Mouse (Mus musculus): ENCODE results near the gene Kcnk6. TPM values are rescaled to one million over a fixed set of nuclear protein-coding genes. Genes with fewer than 3 reads are reported as not detected.

Gene Kcnk6
- 1.3 and 1.6 TPM in 2 replicates for polyA plus RNA-seq (2012; ENCODE audit: insufficient read depth, insufficient read length, missing spikeins)

- peak within 1 kb of the TSS; percentile 74 for H3K27ac ChIP-seq (replicated peaks; ENCODE audit: low read depth, low read length)
- peak within 1 kb of the TSS; percentile 76 for H3K4me3 ChIP-seq (ENCODE audit: insufficient read depth, low read depth, low read length)
- H3K4me1 ChIP-seq (ENCODE audit: control insufficient read depth, insufficient read depth, insufficient read length, low read length): no peaks in the 10 kb centered on the region
Measured at GRCm38 (mm10) chr7:29232247-29233013, at the start of gene Kcnk6. Kcnk6 (minus strand) TSS chr7:29232515.

- peak within 1 kb of the TSS; percentile 66 for H3K4me3 ChIP-seq (ENCODE audit: insufficient read depth, low read depth, low read length)
- H3K27ac ChIP-seq (replicated peaks; ENCODE audit: low read depth, low read length): no peak within 1 kb of the TSS
- H3K4me1 ChIP-seq (ENCODE audit: control insufficient read depth, insufficient read depth, insufficient read length, low read length): no peaks in the 10 kb centered on the region
Measured at GRCm38 (mm10) chr7:29281201-29282073, 49.1 kb upstream of the Kcnk6 start, which contains the start of gene Spint2. Spint2 (minus strand) TSS chr7:29281912.

- peak overlapping the region; percentile 66 for H3K4me3 ChIP-seq (ENCODE audit: insufficient read depth, low read depth, low read length)
- H3K4me1 ChIP-seq (ENCODE audit: control insufficient read depth, insufficient read depth, insufficient read length, low read length): no peaks in the 10 kb centered on the region
- H3K27ac ChIP-seq (replicated peaks; ENCODE audit: low read depth, low read length): no peak overlapping the region
Measured at GRCm38 (mm10) chr7:29280801-29281200, 48.5 kb upstream of the Kcnk6 start.

GRCm38 (mm10) chr7:29279924-29280323 lies 47.6 kb upstream of the Kcnk6 start:
- no peak overlapping the region for H3K4me3 ChIP-seq (ENCODE audit: insufficient read depth, low read depth, low read length)
- H3K27ac ChIP-seq (replicated peaks; ENCODE audit: low read depth, low read length): 0 out of 2 replicates have a peak overlapping the region, but pooled peaks have one; percentile 8
- H3K4me1 ChIP-seq (ENCODE audit: control insufficient read depth, insufficient read depth, insufficient read length, low read length): no peaks in the 10 kb centered on the region

DNA sequence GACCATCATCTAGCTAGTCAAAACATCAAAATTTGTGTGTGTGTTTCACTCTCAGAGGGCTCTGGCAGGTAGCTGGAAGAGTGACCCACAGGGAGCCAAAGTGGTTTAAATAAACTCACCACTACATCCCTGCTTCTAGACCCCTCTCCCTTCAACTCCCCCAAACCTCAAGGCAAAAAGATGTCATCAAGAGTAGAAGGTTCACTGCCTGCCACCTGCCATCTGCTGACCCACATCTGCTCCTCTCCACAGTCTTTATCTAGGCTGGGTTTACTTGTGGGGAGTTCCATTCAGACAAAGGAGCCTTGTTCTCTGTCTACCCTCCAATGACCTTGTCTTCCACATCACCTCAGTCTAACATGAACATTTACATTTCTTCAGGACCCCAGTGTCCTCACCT lies 46.9 kb upstream of the Kcnk6 start:
- no peak overlapping the region for H3K27ac ChIP-seq (replicated peaks; ENCODE audit: low read depth, low read length)
- no peaks in the 10 kb centered on the region for H3K4me1 ChIP-seq (ENCODE audit: control insufficient read depth, insufficient read depth, insufficient read length, low read length)

DNA sequence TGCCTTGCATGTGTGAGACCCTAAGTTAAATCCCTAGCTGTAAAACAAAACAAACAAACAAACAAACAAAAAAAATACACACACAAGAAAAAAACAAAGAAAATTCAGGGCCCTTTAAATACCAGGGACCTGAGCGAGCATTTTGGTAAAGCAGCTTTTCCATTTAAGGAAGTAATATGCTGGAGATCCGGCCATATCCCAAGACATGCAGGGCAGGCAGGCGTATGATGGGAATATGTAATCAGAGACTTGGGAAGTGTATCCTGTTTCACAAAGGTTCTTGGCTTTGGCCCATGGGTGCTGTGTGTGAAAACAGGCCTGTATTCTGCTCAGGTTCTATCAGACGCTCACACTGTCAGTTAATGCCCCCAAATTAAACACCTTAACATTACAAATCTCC lies 45.2 kb upstream of the Kcnk6 start:
- H3K27ac ChIP-seq (replicated peaks; ENCODE audit: low read depth, low read length): peak overlapping the region; percentile 56; the same call in 1 of the 2 replicates
- no peaks in the 10 kb centered on the region for H3K4me1 ChIP-seq (ENCODE audit: control insufficient read depth, insufficient read depth, insufficient read length, low read length)
- H3K4me3 ChIP-seq (ENCODE audit: insufficient read depth, low read depth, low read length): no peak overlapping the region

More for the DNA sequence above, 46.9 kb upstream of the Kcnk6 start:
- H3K4me3 ChIP-seq (ENCODE audit: insufficient read depth, low read depth, low read length): no peak overlapping the region

GRCm38 (mm10) chr7:29276715-29277114 lies 44.4 kb upstream of the Kcnk6 start:
- Histone ChIP-seq H3K4me1 (ENCODE audit: control insufficient read depth, insufficient read depth, insufficient read length, low read length) (no peaks in the 10 kb centered on the region; the same call in 1 of the 2 replicates), H3K4me3 (ENCODE audit: insufficient read depth, low read depth, low read length) (no peak overlapping the region), H3K27ac (replicated peaks; ENCODE audit: low read depth, low read length) (peak overlapping the region; percentile 56; the same call in 1 of the 2 replicates)

- Histone ChIP-seq H3K4me1 (ENCODE audit: control insufficient read depth, insufficient read depth, insufficient read length, low read length) (no peaks in the 10 kb centered on the region; the same call in 1 of the 2 replicates), H3K27ac (replicated peaks; ENCODE audit: low read depth, low read length) (no peak overlapping the region), H3K4me3 (ENCODE audit: insufficient read depth, low read depth, low read length) (no peak overlapping the region)
Measured at GRCm38 (mm10) chr7:29271687-29272465, 39.6 kb upstream of the Kcnk6 start.

DNA sequence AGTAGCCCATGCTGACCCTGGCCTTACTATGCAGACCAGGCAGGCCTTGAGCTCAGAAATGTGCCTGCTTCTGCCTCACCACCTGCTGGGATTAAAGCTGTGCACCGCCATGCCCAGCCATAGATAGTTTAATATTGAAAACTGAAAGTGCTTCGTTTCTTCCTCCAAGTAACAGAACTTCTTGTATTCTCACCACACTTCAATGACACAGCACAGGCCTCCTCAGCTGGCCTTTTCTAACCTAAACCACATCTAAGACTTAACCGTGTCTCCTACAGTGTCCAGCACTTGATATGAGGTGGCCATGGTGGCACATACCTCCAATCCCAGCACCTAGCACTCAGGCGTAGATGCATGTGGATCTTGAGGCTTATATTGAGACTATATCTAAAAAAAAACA lies 38.1 kb upstream of the Kcnk6 start:
- Histone ChIP-seq H3K4me1 (ENCODE audit: control insufficient read depth, insufficient read depth, insufficient read length, low read length) (no peaks in the 10 kb centered on the region; the same call in 1 of the 2 replicates), H3K4me3 (ENCODE audit: insufficient read depth, low read depth, low read length) (no peak overlapping the region), H3K27ac (replicated peaks; ENCODE audit: low read depth, low read length) (no peak overlapping the region)

- Histone ChIP-seq H3K4me1 (ENCODE audit: control insufficient read depth, insufficient read depth, insufficient read length, low read length) (no peaks in the 10 kb centered on the region; the same call in 1 of the 2 replicates), H3K27ac (replicated peaks; ENCODE audit: low read depth, low read length) (no peak overlapping the region)
Measured at GRCm38 (mm10) chr7:29266931-29267330, 34.6 kb upstream of the Kcnk6 start.

GRCm38 (mm10) chr7:29265636-29266035 lies 33.3 kb upstream of the Kcnk6 start:
- Histone ChIP-seq H3K27ac (replicated peaks; ENCODE audit: low read depth, low read length) (no peak overlapping the region), H3K4me3 (ENCODE audit: insufficient read depth, low read depth, low read length) (no peak overlapping the region), H3K4me1 (ENCODE audit: control insufficient read depth, insufficient read depth, insufficient read length, low read length) (no peaks in the 10 kb centered on the region)

More at GRCm38 (mm10) chr7:29266931-29267330, 34.6 kb upstream of the Kcnk6 start:
- no peak overlapping the region for H3K4me3 ChIP-seq (ENCODE audit: insufficient read depth, low read depth, low read length)

DNA sequence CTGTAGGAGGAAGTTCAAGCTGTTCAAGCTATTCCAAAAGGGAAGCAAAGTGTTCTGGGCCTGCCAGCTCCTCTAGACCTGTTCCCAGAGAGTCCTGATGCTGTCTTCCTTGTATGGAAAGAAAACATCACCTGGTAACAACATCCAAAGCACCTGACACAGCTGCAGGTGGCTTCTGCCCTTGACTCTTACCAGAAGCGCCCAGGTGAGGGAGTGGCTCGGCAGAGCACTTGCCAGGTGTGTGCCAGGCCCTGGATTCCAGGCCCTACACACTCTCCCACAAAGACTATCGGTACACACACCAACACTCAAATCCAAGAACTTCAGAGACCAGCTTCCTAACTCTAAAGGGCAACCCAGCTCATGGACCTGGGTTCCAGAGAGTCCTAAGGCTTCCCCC lies 31.5 kb upstream of the Kcnk6 start:
- Histone ChIP-seq H3K27ac (replicated peaks; ENCODE audit: low read depth, low read length) (no peak overlapping the region), H3K4me1 (ENCODE audit: control insufficient read depth, insufficient read depth, insufficient read length, low read length) (no peaks in the 10 kb centered on the region), H3K4me3 (ENCODE audit: insufficient read depth, low read depth, low read length) (no peak overlapping the region)

GRCm38 (mm10) chr7:29262151-29262550 lies 29.8 kb upstream of the Kcnk6 start:
- Histone ChIP-seq H3K27ac (replicated peaks; ENCODE audit: low read depth, low read length) (no peak overlapping the region), H3K4me1 (ENCODE audit: control insufficient read depth, insufficient read depth, insufficient read length, low read length) (no peaks in the 10 kb centered on the region), H3K4me3 (ENCODE audit: insufficient read depth, low read depth, low read length) (no peak overlapping the region)

- no peak overlapping the region for H3K27ac ChIP-seq (replicated peaks; ENCODE audit: low read depth, low read length)
- no peak overlapping the region for H3K4me3 ChIP-seq (ENCODE audit: insufficient read depth, low read depth, low read length)
- H3K4me1 ChIP-seq (ENCODE audit: control insufficient read depth, insufficient read depth, insufficient read length, low read length): no peaks in the 10 kb centered on the region
Measured at GRCm38 (mm10) chr7:29259781-29260730, 27.7 kb upstream of the Kcnk6 start.

All from brown adipose tissue, adult 24 weeks (tissue).